Mouse (Mus musculus) liver, embryonic 14.5 days (tissue): ENCODE data around the gene Abcc4. TPM values are rescaled to one million over a fixed set of nuclear protein-coding genes. Genes with fewer than 3 reads are reported as not detected.

ENCODE experiments used
- ATAC-seq: fragments of 200-750 bp; cut with Nextera tagmentation; 2 replicates; pipeline ENCODE4 v1.8.0; 2017; ENCODE audit warnings: moderate number of reproducible peaks, mild to moderate bottlenecking, moderate library complexity; ENCODE audit not compliant: insufficient read depth
- DNase-seq, 3 experiments: peaks; one replicate each; pipeline ENCODE4 v3.0.0-alpha.2; 2012 to 2013; ENCODE audit warnings: low read depth in 3 of 3, low spot score in 3 of 3
- H3K27ac ChIP-seq: fragments of 300-500 bp; sonication (generic); 2 replicates; pipeline ENCODE4 v1.5.1; 2014; ENCODE audit warnings: moderate library complexity, mild to moderate bottlenecking, control low read depth, inconsistent platforms
- H3K27me3 ChIP-seq: fragments of 300-500 bp; sonication (generic); 2 replicates; pipeline ENCODE4 v1.6.1; 2014; ENCODE audit warnings: mild to moderate bottlenecking, low read length, moderate library complexity; ENCODE audit not compliant: control insufficient read depth, insufficient read depth
- H3K36me3 ChIP-seq: fragments of 300-500 bp; sonication (generic); replicated peaks from 2 replicates; pipeline ENCODE4 v1.6.1; 2014; ENCODE audit warnings: low read depth; ENCODE audit not compliant: control insufficient read depth, insufficient read depth
- H3K4me1 ChIP-seq, 2 experiments: fragments of 200-500 bp in 1 of 2; fragments of 300-500 bp in 1 of 2; sonication (generic) in 1 of 2; replicated peaks; 2 replicates each; pipeline ENCODE4 v1.6.1; 2012 to 2014; ENCODE audit warnings: antibody characterized with exemption in 1 of 2, inconsistent platforms in 1 of 2, low read length in 1 of 2; ENCODE audit not compliant: control insufficient read depth in 2 of 2, insufficient read depth in 2 of 2
- H3K4me2 ChIP-seq: fragments of 300-500 bp; sonication (generic); 2 replicates; pipeline ENCODE4 v1.6.1; 2014; ENCODE audit warnings: low read depth, mild to moderate bottlenecking, control low read depth, moderate library complexity
- H3K4me3 ChIP-seq, 2 experiments: fragments of 200-500 bp in 1 of 2; fragments of 300-500 bp in 1 of 2; sonication (generic) in 1 of 2; 2 replicates each; pipeline ENCODE4 v1.5.1; 2012 to 2014; ENCODE audit warnings: low read depth in 2 of 2, low read length in 2 of 2, mild to moderate bottlenecking in 2 of 2, control low read depth in 1 of 2, inconsistent platforms in 1 of 2, moderate library complexity in 1 of 2; ENCODE audit not compliant: insufficient read depth in 1 of 2
- H3K9ac ChIP-seq: fragments of 300-500 bp; sonication (generic); replicated peaks from 2 replicates; pipeline ENCODE4 v1.6.1; 2014; ENCODE audit warnings: mild to moderate bottlenecking, control low read depth, moderate library complexity
- H3K9me3 ChIP-seq: fragments of 300-500 bp; sonication (generic); 2 replicates; pipeline ENCODE4 v1.6.1; 2016; ENCODE audit warnings: low read length, mixed read lengths; ENCODE audit not compliant: control insufficient read depth
- CTCF ChIP-seq: IDR thresholded peaks from 2 replicates; pipeline ENCODE4 v1.5.1; 2016; ENCODE audit warnings: antibody characterized with exemption, low read depth, control low read depth
- EP300 ChIP-seq: IDR thresholded peaks from 2 replicates; pipeline ENCODE4 v1.6.1; 2016; ENCODE audit warnings: antibody characterized with exemption, low read depth
- WGBS: fragments of 180-500 bp; shearing (Covaris S2); extraction: QIAGEN DNeasy Blood & Tissue Kit; methylation state at CpG from one replicate; pipeline ENCODE4 v1.1.7; 2014; ENCODE audit not compliant: insufficient replicate concordance; 5-methylcytosine and 5-hydroxymethylcytosine counted together
- polyA plus RNA-seq, 2 experiments: library from polyadenylated mRNA; depleted of rRNA in 1 of 2; stranded (reverse) in 1 of 2; unstranded in 1 of 2; fragments of >200 nt; fragmentation: Nextera tagmentation in 1 of 2; extraction: Ambion mirVana in 1 of 2; gene quantifications; 2 replicates each; pipeline versions ENCODE4 v1.2.1 to v1.2.3; 2012 to 2014

Gene Abcc4
- polyA plus RNA-seq, 2 experiments = 1.4 to 1.9 TPM

DNA sequence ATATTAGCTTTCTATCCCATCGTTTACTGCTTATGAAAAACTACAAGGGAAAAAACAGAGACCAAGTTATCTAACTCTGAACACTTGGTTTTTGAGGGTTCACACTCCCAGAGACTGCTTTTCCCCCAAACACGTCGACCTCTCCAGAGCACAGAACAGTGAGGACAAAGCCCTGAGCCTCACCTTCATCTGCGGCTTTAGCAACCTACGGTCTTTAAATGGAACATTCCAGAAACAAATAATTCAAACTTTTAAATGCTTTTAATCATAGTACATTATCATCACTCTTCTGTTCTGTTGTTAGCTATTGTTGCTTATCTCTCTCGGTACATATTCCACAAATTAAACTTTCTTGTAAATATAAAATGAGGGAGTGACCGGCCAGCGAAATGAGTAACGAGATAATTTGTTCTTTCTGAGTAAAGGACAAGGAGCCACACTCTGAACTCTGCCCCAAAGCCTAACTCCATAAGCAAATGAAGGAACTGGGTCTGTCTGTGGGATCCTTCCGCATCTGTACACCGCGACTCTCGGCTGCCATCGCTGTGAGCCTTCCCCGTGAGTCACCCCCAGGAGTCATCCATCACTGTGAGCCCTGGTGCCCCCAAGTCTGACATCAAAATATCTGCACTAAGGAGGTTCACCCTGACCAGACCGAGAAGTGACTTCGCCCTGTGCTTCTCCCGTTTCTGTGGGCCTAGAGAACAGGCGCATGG, 126.8 kb downstream of the Abcc4 start:
- no peaks in the 10 kb centered on the region for H3K27me3 ChIP-seq
- ATAC-seq (no peak), DNase-seq (no peak)
- H3K27ac ChIP-seq = no peak overlapping the region
- no peak overlapping the region for H3K4me2 ChIP-seq
- TF ChIP-seq CTCF = no peak
- H3K9ac ChIP-seq = no peak overlapping the region
- no peaks in the 10 kb centered on the region for H3K4me1 ChIP-seq
- WGBS = 77% methylated on average over 19 of the region's 19 CpGs
- H3K36me3 ChIP-seq = no peaks in the 10 kb centered on the region
- no peak overlapping the region for H3K4me3 ChIP-seq
- H3K9me3 ChIP-seq = no peaks in the 10 kb centered on the region

DNA sequence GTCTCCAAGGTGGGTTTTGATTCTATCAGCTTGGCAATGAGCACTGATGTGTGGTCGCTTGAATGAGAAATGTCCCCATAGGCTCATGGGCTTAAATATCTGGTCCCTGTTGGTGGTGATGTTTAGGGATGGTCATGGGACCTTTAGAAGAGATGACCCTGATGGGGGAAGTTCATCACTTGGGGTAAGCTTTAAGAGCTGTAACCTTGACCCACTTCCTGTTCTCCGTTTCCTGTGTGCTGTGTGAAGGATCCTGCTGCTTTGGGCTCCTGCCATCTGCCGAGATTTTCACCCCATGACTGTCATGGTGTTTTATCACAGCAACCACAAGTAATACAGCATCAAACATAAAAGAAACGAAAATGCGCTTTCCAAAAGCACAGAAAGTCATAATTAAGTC, 128.1 kb downstream of the Abcc4 start:
- ATAC-seq = no peak

DNA sequence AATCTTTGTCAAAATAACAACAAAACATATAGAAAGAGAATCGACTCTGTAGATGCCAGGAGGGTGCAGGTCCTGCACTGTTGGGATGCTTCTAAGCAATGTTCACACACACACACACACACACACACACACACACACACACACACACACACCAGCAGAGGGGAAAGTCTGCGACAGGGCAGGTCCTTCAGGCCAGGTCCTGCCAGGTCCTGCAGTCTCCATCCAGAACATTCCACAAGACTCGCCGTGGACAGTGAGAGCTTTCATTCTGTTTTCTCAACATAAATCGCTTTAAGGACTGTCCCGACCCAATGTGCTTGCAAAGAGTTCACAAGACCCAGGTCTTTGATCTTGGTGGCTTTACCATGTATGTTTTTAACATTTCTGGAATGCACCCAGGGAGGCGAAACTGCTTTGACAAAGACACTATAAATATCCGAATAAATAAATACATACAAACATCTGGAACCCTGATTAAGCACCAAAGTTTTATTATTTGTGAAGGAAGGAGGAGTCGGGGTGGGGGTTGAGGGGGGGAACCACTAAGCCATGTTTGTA, 133.3 kb downstream of the Abcc4 start:
- 64% methylated on average over 9 of the region's 9 CpGs for WGBS
- H3K4me3 ChIP-seq = no peak overlapping the region
- no peak overlapping the region for H3K9ac ChIP-seq
- H3K27me3 ChIP-seq = no peaks in the 10 kb centered on the region
- no peak overlapping the region for H3K4me2 ChIP-seq
- H3K36me3 ChIP-seq = no peaks in the 10 kb centered on the region
- ATAC-seq (no peak), DNase-seq (no peak)
- H3K9me3 ChIP-seq = no peaks in the 10 kb centered on the region
- H3K27ac ChIP-seq = no peak overlapping the region
- no peaks in the 10 kb centered on the region for H3K4me1 ChIP-seq
- TF ChIP-seq EP300 (no peak), CTCF (no peak)

More for the DNA sequence above, 128.1 kb downstream of the Abcc4 start:
- H3K9ac ChIP-seq = no peak overlapping the region
- 68% methylated on average over 5 of the region's 5 CpGs for WGBS
- H3K27me3 ChIP-seq = no peaks in the 10 kb centered on the region
- no peaks in the 10 kb centered on the region for H3K9me3 ChIP-seq
- no peak overlapping the region for H3K27ac ChIP-seq
- H3K4me3 ChIP-seq = no peak overlapping the region
- no peak for TF ChIP-seq CTCF
- TF ChIP-seq EP300 = no peak
- no peaks in the 10 kb centered on the region for H3K36me3 ChIP-seq
- no peak for DNase-seq
- no peak overlapping the region for H3K4me2 ChIP-seq
- no peaks in the 10 kb centered on the region for H3K4me1 ChIP-seq

DNA sequence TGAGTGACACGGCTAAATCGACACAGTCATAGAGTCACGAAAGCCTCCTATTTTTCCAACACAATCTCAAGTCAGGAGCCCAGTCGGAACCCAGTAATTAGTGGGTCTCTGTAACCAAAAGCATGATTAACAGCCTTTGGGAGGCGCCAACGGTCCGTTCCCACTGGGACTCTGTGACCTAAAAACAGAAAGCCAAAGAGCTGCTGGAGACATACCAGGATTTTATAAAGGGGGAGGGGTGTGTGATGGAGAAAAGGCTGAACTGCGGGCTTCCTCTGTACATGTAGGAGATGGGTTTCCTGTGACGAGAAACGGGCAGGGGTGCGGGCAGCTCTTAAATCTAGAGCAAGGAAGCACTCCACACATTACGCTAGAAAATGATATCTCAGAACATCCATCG, 136.4 kb downstream of the Abcc4 start:
- H3K36me3 ChIP-seq = no peaks in the 10 kb centered on the region
- ATAC-seq (no peak), DNase-seq (no peak)
- no peaks in the 10 kb centered on the region for H3K9me3 ChIP-seq
- no peak overlapping the region for H3K4me2 ChIP-seq
- TF ChIP-seq CTCF (no peak), EP300 (no peak)
- H3K4me1 ChIP-seq = no peaks in the 10 kb centered on the region
- WGBS = 80% methylated on average over 13 of the region's 13 CpGs
- H3K27ac ChIP-seq = no peak overlapping the region
- H3K9ac ChIP-seq = no peak overlapping the region
- H3K4me3 ChIP-seq = no peak overlapping the region
- no peaks in the 10 kb centered on the region for H3K27me3 ChIP-seq

DNA sequence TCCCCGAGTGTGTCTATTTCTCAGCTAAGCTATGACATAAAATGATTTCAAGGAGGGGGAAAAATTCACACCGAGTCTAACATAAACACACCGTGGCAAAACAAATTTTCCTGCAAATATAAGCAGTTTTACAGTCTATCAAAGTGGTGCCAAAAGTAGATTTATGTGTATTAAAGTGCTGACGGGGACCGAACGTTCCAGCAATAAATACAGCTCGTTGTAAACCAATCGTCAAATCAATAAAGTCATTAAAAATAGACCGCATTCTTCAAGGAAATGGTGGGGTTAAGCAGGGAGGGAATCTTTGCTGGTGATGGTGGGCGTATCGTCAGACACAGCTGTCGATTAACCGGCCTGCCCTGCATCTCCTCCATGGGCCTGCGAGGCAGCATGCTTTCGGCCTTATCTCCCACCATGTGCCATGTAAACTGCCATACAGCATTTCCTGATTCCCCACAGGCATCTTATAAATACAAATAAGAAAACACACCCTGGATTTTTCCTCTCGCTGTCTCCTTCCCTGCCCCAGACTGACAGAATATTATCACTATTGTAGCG, 137.8 kb downstream of the Abcc4 start:
- Histone ChIP-seq H3K36me3 (no peaks in the 10 kb centered on the region), H3K4me2 (no peak overlapping the region), H3K4me1 (no peaks in the 10 kb centered on the region), H3K27ac (no peak overlapping the region), H3K9me3 (no peaks in the 10 kb centered on the region), H3K9ac (no peak overlapping the region), H3K27me3 (no peaks in the 10 kb centered on the region), H3K4me3 (no peak overlapping the region)
- 60% methylated on average over 17 of the region's 17 CpGs for WGBS
- peak in 2 of 3 experiments; percentile 7 to 19 for DNase-seq
- TF ChIP-seq EP300 (0 out of 2 replicates have a peak, but pooled peaks have one; percentile 47), CTCF (no peak)
- peak; percentile 76 for ATAC-seq
